Mouse (Mus musculus) liver, postnatal 0 days (tissue): ENCODE measurements around the gene Slc27a1.

ENCODE experiments used
- CTCF ChIP-seq: sonication (generic); IDR thresholded peaks from 2 replicates; pipeline ENCODE4 v1.5.1; 2016; ENCODE audit warnings: antibody characterized with exemption, low read depth
- EP300 ChIP-seq: IDR thresholded peaks from 2 replicates; pipeline ENCODE4 v1.6.1; 2016; ENCODE audit warnings: antibody characterized with exemption, low read depth, mild to moderate bottlenecking

- TF ChIP-seq CTCF: peak; percentile 80
- TF ChIP-seq EP300: no peak
Measured at GRCm38 (mm10) chr8:71586891-71587290, 18.2 kb downstream of the Slc27a1 start.
